Mouse (Mus musculus): ENCODE measurements around the gene Gcnt1. TPM values are rescaled to one million over a fixed set of nuclear protein-coding genes. Genes with fewer than 3 reads are reported as not detected.
A peak's percentile ranks its signal among the peaks of the same experiment; 100 is the strongest.

Gene Gcnt1
- total RNA-seq, 1 experiment from 2014 or later, result 2.5 TPM

- DNase-seq, result no peak
Observed at GRCm38 (mm10) chr19:17366364-17367090, 6.1 kb downstream of the Gcnt1 start.

GRCm38 (mm10) chr19:17364741-17365140, 7.9 kb downstream of the Gcnt1 start:
- DNase-seq, result peak; percentile 48

GRCm38 (mm10) chr19:17361181-17361580, 11.5 kb downstream of the Gcnt1 start:
- DNase-seq, result no peak

- DNase-seq, result no peak
Observed at GRCm38 (mm10) chr19:17359315-17359890, 13.2 kb downstream of the Gcnt1 start.

GRCm38 (mm10) chr19:17357391-17357790, 15.3 kb downstream of the Gcnt1 start:
- no peak for DNase-seq

GRCm38 (mm10) chr19:17356932-17357331, 15.7 kb downstream of the Gcnt1 start:
- no peak for DNase-seq

GRCm38 (mm10) chr19:17355950-17356867, 16.4 kb downstream of the Gcnt1 start:
- peak; percentile 42 for DNase-seq

GRCm38 (mm10) chr19:17355361-17355760, 17.3 kb downstream of the Gcnt1 start:
- DNase-seq, result no peak

GRCm38 (mm10) chr19:17354797-17355196, 17.8 kb downstream of the Gcnt1 start:
- DNase-seq, result no peak

GRCm38 (mm10) chr19:17354362-17354761, 18.3 kb downstream of the Gcnt1 start:
- no peak for DNase-seq

- no peak for DNase-seq
Observed at GRCm38 (mm10) chr19:17353727-17354126, 18.9 kb downstream of the Gcnt1 start.

GRCm38 (mm10) chr19:17347852-17348251, 24.8 kb downstream of the Gcnt1 start:
- no peak for DNase-seq

GRCm38 (mm10) chr19:17346716-17347474, 25.7 kb downstream of the Gcnt1 start:
- no peak for DNase-seq

GRCm38 (mm10) chr19:17344881-17345280, 27.8 kb downstream of the Gcnt1 start:
- no peak for DNase-seq

GRCm38 (mm10) chr19:17339563-17339962, 33.1 kb downstream of the Gcnt1 start:
- no peak for DNase-seq

GRCm38 (mm10) chr19:17337057-17337679, 35.5 kb downstream of the Gcnt1 start:
- no peak for DNase-seq

GRCm38 (mm10) chr19:17336646-17337045, 36.0 kb downstream of the Gcnt1 start:
- DNase-seq, result no peak

GRCm38 (mm10) chr19:17334644-17335333, 37.9 kb downstream of the Gcnt1 start:
- no peak for DNase-seq

GRCm38 (mm10) chr19:17333043-17333442, 39.6 kb downstream of the Gcnt1 start:
- no peak for DNase-seq

GRCm38 (mm10) chr19:17328916-17329315, 43.7 kb downstream of the Gcnt1 start:
- DNase-seq, result no peak

- DNase-seq, result no peak
Observed at GRCm38 (mm10) chr19:17327881-17328404, 44.7 kb downstream of the Gcnt1 start.

All from adrenal gland, postnatal 14 days (tissue).